Mouse (Mus musculus): ENCODE results near the gene Uchl4.
"Not testable (repeated sequence)": the region's sequence is repeated elsewhere in the genome, so short reads cannot be mapped to it uniquely, and the experiment has no call there.

DNA sequence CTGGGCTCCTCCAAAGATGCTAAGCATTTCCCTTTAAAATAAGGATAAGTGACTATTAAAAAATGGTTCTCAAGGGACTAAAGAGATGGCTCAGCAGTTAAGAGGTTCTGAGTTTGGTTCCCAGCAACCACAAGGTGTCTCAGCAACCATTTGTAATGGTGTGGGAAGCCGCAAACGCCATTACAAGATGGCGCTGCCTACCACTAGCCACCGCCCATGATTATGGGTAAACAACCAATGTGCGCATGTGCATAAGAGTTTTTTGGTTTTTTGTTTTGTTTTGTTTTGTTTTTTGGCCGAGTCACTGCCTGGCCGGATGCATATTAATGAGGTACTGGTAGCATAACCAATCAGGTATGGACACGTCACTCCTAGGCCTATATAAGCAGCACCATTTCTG lies 33.8 kb downstream of the Uchl4 start:
- not testable (repeated sequence) for TF ChIP-seq CTCF (IDR thresholded peaks at IDR 0.05; ENCODE audit: insufficient read depth, low read length); POLR2A (IDR thresholded peaks at IDR 0.05; ENCODE audit: borderline replicate concordance, extremely low read depth, low read depth, low read length)
